Mouse (Mus musculus) forebrain, postnatal 0 days (tissue): ENCODE measurements around the gene Tmem170b. TPM values are rescaled to one million over a fixed set of nuclear protein-coding genes. Genes with fewer than 3 reads are reported as not detected.

Source experiments
- ATAC-seq: fragments of 200-750 bp; cut with Nextera tagmentation; 2 replicates; pipeline ENCODE4 v1.8.0; 2017; ENCODE audit warnings: mild to moderate bottlenecking, moderate library complexity
- DNase-seq: peaks from one replicate; pipeline ENCODE4 v3.0.0-alpha.2; 2015
- H3K27ac ChIP-seq: fragments of 300-500 bp; sonication (generic); 2 replicates; pipeline ENCODE4 v1.5.1; 2014; ENCODE audit warnings: low read depth, mild to moderate bottlenecking, antibody characterized with exemption, low read length, moderate library complexity, mixed read lengths
- H3K27me3 ChIP-seq: fragments of 300-500 bp; sonication (generic); 2 replicates; pipeline ENCODE4 v1.6.1; 2014; ENCODE audit warnings: mild to moderate bottlenecking, low read length, mixed read lengths; ENCODE audit not compliant: insufficient read depth
- H3K36me3 ChIP-seq: fragments of 300-500 bp; sonication (generic); 2 replicates; pipeline ENCODE4 v1.6.1; 2014; ENCODE audit warnings: mild to moderate bottlenecking, moderate library complexity; ENCODE audit not compliant: insufficient read depth
- H3K4me1 ChIP-seq: fragments of 300-500 bp; sonication (generic); 2 replicates; pipeline ENCODE4 v1.6.1; 2014; ENCODE audit warnings: antibody characterized with exemption; ENCODE audit not compliant: insufficient read depth
- H3K4me2 ChIP-seq: fragments of 300-500 bp; sonication (generic); 2 replicates; pipeline ENCODE4 v1.6.1; 2014; ENCODE audit warnings: low read depth, mild to moderate bottlenecking, moderate library complexity
- H3K4me3 ChIP-seq: fragments of 300-500 bp; sonication (generic); 2 replicates; pipeline ENCODE4 v1.5.1; 2014; ENCODE audit warnings: low read depth, low read length, mixed read lengths
- H3K9ac ChIP-seq: fragments of 300-500 bp; sonication (generic); 2 replicates; pipeline ENCODE4 v1.6.1; 2014; ENCODE audit warnings: mild to moderate bottlenecking
- H3K9me3 ChIP-seq: fragments of 300-500 bp; sonication (generic); 2 replicates; pipeline ENCODE4 v1.6.1; 2016; ENCODE audit warnings: low read length
- CTCF ChIP-seq: sonication (generic); IDR thresholded peaks from 2 replicates; pipeline ENCODE4 v1.5.1; 2016; ENCODE audit warnings: antibody characterized with exemption, control low read depth, low read depth
- WGBS: fragments of 180-500 bp; shearing (Covaris S2); extraction: QIAGEN DNeasy Blood & Tissue Kit; methylation state at CpG from one replicate; pipeline ENCODE4 v1.1.7; 2014; 5-methylcytosine and 5-hydroxymethylcytosine counted together
- polyA plus RNA-seq: library from polyadenylated mRNA; unstranded; fragments of >200 nt; fragmentation: Nextera tagmentation; extraction: Ambion mirVana; gene quantifications from 2 replicates; pipeline ENCODE4 v1.2.1, GENCODE M21; 2015
- total RNA-seq: library from RNA; depleted of rRNA; stranded (reverse); fragments of >200 nt; gene quantifications from 2 replicates; pipeline ENCODE4 v1.2.3, GENCODE M21; 2014

Gene Tmem170b
- total and polyA plus RNA-seq, 2 experiments from 2014 or later: 33.7 to 35.6 TPM

DNA sequence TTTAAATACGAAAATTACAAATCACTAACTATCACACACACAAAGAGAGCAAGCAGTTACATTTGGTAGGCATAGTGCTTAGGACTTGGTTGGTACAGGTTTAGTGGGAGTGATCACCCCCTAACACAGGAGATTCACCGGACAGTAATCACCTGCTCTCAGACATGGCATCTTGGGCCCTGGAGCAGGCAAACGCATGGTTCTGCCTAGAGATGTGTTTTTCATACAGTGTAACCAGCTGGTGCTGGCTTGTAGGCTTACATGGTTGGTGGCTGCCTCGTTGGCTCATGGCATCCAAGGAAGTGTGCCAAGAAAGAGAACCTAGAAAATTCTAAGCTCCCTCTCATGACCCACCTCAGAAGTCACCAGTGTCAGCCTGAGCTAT lies 33.4 kb upstream of the Tmem170b start:
- Histone ChIP-seq H3K9me3 (0 out of 2 replicates have a peak, but pooled peaks cover 10% of the 10 kb centered on the region), H3K9ac (no peak overlapping the region), H3K4me1 (peaks cover 2% of the 10 kb centered on the region; the same call in 1 of the 2 replicates), H3K4me3 (no peak overlapping the region), H3K4me2 (no peak overlapping the region), H3K27ac (no peak overlapping the region), H3K27me3 (no peaks in the 10 kb centered on the region), H3K36me3 (no peaks in the 10 kb centered on the region)
- 45% methylated on average over 4 of the region's 4 CpGs for WGBS
- no peak for TF ChIP-seq CTCF
- ATAC-seq (peak; percentile 32; the same call in 1 of the 2 replicates), DNase-seq (no peak)

DNA sequence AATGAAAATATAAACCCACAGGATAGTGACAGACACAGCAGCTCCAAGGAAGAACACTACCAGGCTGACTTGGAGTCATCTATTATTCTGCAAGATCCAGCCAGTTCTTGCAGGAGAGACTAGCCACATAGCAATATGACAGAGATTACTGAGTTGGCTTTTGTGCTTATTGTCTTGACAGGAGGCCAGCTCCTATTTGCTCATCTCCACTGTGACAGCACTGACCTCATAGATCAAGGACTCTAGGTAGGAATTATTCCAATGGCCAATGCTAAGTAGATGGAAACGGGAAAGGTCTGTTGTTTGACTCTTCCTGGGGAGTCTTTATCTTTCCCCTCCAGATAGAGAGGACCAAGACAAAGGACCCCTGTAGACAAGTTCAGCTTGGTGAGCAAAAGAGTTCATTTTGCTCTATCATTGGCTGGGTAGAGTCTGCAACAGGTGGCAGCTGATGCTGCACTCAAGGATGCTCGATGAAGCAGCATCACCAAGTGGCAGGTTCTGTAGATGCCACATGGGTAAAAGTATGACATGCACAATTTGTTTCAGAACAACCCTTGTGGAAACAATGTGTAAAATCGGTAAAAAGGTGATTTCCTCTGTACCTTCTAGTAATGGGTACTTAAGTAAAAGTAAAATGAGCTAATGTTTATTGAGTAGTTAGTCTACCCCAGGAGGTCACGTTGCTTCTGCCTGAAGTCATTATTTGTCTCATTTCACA lies 32.4 kb upstream of the Tmem170b start:
- Histone ChIP-seq H3K9ac (no peak overlapping the region), H3K36me3 (no peaks in the 10 kb centered on the region), H3K27me3 (no peaks in the 10 kb centered on the region), H3K27ac (no peak overlapping the region), H3K4me1 (peaks cover 2% of the 10 kb centered on the region; the same call in 1 of the 2 replicates), H3K4me2 (no peak overlapping the region), H3K4me3 (no peak overlapping the region), H3K9me3 (0 out of 2 replicates have a peak, but pooled peaks cover 10% of the 10 kb centered on the region)
- peak; percentile 28; the same call in 1 of the 2 replicates for TF ChIP-seq CTCF
- 0 out of 2 replicates have a peak, but pooled peaks have one; percentile 27 for ATAC-seq
- DNase-seq: no peak
- 47% methylated on average over 4 of the region's 4 CpGs for WGBS

DNA sequence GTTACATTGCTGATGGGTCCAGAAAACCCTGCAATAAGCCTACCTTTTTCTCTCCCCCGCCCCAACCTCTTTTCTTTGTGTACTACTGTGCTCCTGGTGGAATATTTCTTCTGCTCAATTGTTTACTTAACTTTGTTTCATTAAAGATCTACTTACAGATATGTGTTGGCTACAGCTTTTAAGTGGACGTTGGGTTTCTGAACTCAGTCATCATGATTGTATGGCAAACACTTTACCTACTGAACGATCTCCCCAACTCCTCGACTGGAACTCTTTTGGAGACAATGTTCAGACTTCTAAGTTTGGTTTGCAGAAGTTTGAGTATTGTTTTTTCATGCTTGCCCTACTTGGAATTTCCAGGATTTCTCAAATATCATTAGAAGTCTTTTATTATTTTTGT lies 24.6 kb upstream of the Tmem170b start:
- no peak for ATAC-seq
- 87% methylated on average over 4 of the region's 4 CpGs for WGBS

DNA sequence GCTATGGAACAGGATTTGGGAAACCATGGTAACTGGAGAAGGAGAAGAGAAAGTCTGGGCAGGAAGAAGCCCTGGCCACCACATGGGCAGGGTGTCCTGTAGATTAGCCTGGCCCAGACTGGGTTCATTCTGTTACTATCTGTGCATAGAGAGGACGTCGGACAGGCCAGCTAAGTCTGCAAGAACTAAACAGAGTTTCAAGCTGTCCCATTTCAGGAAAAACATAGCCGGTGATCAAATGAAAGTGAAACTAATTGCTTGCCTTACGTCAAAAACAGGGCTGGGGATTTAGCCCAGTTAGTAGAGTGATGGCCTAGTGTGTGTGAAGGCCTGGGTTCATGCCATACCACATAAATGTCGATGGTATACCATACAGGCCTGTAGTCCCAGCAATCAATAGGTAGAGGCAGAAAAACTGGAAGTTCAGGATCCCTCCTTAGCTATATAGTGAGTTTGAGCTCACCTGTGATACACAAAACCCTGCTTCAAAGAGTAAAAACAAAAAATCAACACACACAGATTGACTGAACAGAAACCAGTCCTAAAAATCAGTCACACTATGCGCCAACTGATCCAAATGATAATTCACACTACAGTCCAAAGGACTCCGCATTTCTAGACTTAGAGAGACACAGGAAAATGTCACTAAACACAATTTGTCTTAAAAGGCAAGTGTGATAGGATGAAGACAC lies 21.9 kb upstream of the Tmem170b start:
- peaks cover 7% of the 10 kb centered on the region; the same call in 1 of the 2 replicates for H3K4me1 ChIP-seq
- WGBS: 85% methylated on average over 7 of the region's 7 CpGs
- TF ChIP-seq CTCF: no peak
- no peaks in the 10 kb centered on the region for H3K27me3 ChIP-seq
- DNase-seq (no peak), ATAC-seq (no peak)
- H3K27ac ChIP-seq: no peak overlapping the region
- no peak overlapping the region for H3K4me2 ChIP-seq
- no peak overlapping the region for H3K4me3 ChIP-seq
- H3K9ac ChIP-seq: no peak overlapping the region
- H3K9me3 ChIP-seq: no peaks in the 10 kb centered on the region
- H3K36me3 ChIP-seq: no peaks in the 10 kb centered on the region

More for the DNA sequence above, 24.6 kb upstream of the Tmem170b start:
- DNase-seq: no peak
- Histone ChIP-seq H3K27me3 (no peaks in the 10 kb centered on the region), H3K9me3 (0 out of 2 replicates have a peak, but pooled peaks cover 10% of the 10 kb centered on the region), H3K9ac (no peak overlapping the region), H3K4me1 (peaks cover 7% of the 10 kb centered on the region; the same call in 1 of the 2 replicates), H3K27ac (no peak overlapping the region), H3K4me3 (no peak overlapping the region), H3K4me2 (no peak overlapping the region), H3K36me3 (no peaks in the 10 kb centered on the region)
- no peak for TF ChIP-seq CTCF

DNA sequence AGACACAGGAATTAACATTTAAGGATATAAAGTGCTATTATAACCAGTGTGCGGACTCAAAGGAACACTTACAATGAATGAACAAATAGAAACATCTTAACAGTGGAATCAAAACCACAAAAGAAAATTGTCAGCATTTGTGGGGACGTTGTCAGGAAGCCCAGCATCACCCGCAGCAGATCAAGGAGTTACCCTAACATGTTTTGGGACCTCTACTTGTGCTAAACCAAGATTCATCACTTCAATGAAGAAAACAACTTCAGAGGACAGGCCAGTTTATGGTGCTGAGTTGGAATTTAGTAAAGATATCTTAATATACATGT lies 21.4 kb upstream of the Tmem170b start:
- no peak overlapping the region for H3K9ac ChIP-seq
- H3K27me3 ChIP-seq: no peaks in the 10 kb centered on the region
- H3K4me3 ChIP-seq: no peak overlapping the region
- no peak overlapping the region for H3K27ac ChIP-seq
- DNase-seq: no peak
- ATAC-seq: no peak
- no peaks in the 10 kb centered on the region for H3K9me3 ChIP-seq
- 86% methylated on average over 3 of the region's 3 CpGs for WGBS
- no peak overlapping the region for H3K4me2 ChIP-seq
- no peak for TF ChIP-seq CTCF
- no peaks in the 10 kb centered on the region for H3K36me3 ChIP-seq
- peaks cover 7% of the 10 kb centered on the region; the same call in 1 of the 2 replicates for H3K4me1 ChIP-seq

DNA sequence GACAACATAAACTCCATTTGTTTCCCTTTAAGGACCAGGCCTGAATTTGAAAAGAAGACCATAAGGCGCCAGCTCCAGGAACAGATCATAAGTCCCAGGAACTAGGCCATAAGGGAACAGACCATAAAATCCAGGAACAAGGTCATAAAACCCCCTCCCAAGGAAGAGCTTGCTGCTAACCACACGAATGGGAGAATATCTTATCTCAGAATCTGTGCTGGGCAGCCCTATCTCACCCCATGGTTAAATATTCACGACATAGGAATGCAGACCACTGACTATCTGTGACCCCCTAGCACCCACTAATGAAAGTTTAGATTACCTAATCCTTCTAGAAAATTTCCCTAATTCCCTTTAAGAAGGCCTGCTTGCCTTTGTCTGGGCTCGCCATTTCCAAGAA lies 20.8 kb upstream of the Tmem170b start:
- DNase-seq: no peak

DNA sequence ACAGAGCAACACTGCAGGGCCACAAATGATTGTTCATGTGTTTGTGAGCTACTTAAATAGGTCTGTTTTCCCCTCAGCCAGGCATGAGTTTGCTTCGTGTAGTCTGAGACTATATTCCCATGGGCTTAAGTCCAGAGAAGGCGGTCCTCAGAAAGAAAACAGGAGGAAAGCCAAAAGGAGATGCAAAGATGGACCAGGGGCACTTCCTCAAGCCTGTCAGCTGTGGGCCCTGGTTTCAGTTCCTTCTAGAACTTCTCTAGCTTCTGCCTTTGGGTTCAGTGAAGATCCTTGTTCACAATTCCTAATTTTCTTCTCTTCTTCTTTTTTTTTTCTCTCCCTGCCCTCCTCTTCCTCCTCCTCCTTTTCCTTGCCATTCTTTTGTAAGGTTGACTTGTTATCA lies 9.0 kb upstream of the Tmem170b start:
- no peak for ATAC-seq
- H3K4me2 ChIP-seq: no peak overlapping the region
- no peaks in the 10 kb centered on the region for H3K9me3 ChIP-seq
- H3K27ac ChIP-seq: no peak overlapping the region
- WGBS: 49% methylated on average over 2 of the region's 2 CpGs
- no peak for DNase-seq
- no peak overlapping the region for H3K9ac ChIP-seq
- H3K4me1 ChIP-seq: no peaks in the 10 kb centered on the region
- no peak overlapping the region for H3K4me3 ChIP-seq
- TF ChIP-seq CTCF: no peak
- no peaks in the 10 kb centered on the region for H3K27me3 ChIP-seq
- H3K36me3 ChIP-seq: no peaks in the 10 kb centered on the region

More for the DNA sequence above, 20.8 kb upstream of the Tmem170b start:
- H3K9ac ChIP-seq: no peak overlapping the region
- WGBS: 88% methylated on average over 4 of the region's 4 CpGs
- TF ChIP-seq CTCF: no peak
- no peaks in the 10 kb centered on the region for H3K9me3 ChIP-seq
- no peak overlapping the region for H3K4me2 ChIP-seq
- no peaks in the 10 kb centered on the region for H3K36me3 ChIP-seq
- no peak for ATAC-seq
- peaks cover 7% of the 10 kb centered on the region; the same call in 1 of the 2 replicates for H3K4me1 ChIP-seq
- no peaks in the 10 kb centered on the region for H3K27me3 ChIP-seq
- no peak overlapping the region for H3K4me3 ChIP-seq
- H3K27ac ChIP-seq: no peak overlapping the region
